In genomic region chr13:32145179-32145578, GRCm38 (mm10) we compare ENCODE assay signal across 18 mouse cellular contexts.
DNase-seq lines count a peak whose midpoint lies in the region; ATAC-seq lines count a peak whose summit lies in the region.
"Had no signal": no experiment of that assay in that cellular context is flagged by ENCODE, and none has a peak within 500 bp of the region (broad histone marks: within the 10 kb centered on the region; RNA-seq: fewer than 3 reads in every experiment).

No protein-coding gene starts in this region.

- ATAC-seq in hematopoietic stem cell, adult 5-6 weeks (replicated peaks in 1 of 2; ENCODE audit: insufficient read depth in 1 of 2, low FRiP score in 2 of 2, low TSS enrichment in 1 of 2, low read depth in 1 of 2, poor library complexity in 2 of 2, severe bottlenecking in 2 of 2): peak; percentile 32 to 53; a peak in 2 of 4 replicates
- ATAC-seq: activated CD4-positive, CD25-positive, alpha-beta regulatory T cell, adult 4 months; forebrain, embryonic 13.5 days; forebrain, embryonic 16.5 days; intestine, postnatal 0 days had no signal

- DNase-seq in cerebellum, adult 9-10 months: peak; percentile 6
- no peak for DNase-seq in cerebellum, adult 11 months
- peak; percentile 69 for DNase-seq in MEL-GATA-1-ER (ENCODE audit: extremely low read depth, low read depth)
- no peak for DNase-seq in urinary bladder, postnatal 4 days (ENCODE audit: low spot score in 2 of 2)
- no peak for DNase-seq in heart, adult 8-10 months (ENCODE audit: low spot score)
- no peak for DNase-seq in B cell, adult 2 months
- DNase-seq: adrenal gland, adult 8-10 months; adrenal gland, postnatal 25 days; gastrocnemius, adult 2 months; gastrocnemius, postnatal 14 days; heart, adult 18-20 months; heart, postnatal 14 days; heart, postnatal 4 days had no signal

Comparison
In these comparisons a context has a peak if more than half of its experiments do, and no peak if none do; other contexts are left out.
1. DNase-seq: peak in cerebellum, adult 9-10 months (single experiment) and MEL-GATA-1-ER (single experiment); none in cerebellum, adult 11 months (single experiment), urinary bladder, postnatal 4 days (0 of 2), heart, adult 8-10 months (single experiment) and B cell, adult 2 months (0 of 2).